Mouse (Mus musculus) kidney, embryonic 16.5 days (tissue): ENCODE data around the gene Gm21985. TPM values are rescaled to one million over a fixed set of nuclear protein-coding genes. Genes with fewer than 3 reads are reported as not detected.

ENCODE experiments used
- ATAC-seq: fragments of 200-750 bp; cut with Nextera tagmentation; 2 replicates; pipeline ENCODE4 v1.8.0; 2017; ENCODE audit warnings: moderate TSS enrichment; ENCODE audit not compliant: low FRiP score, low TSS enrichment
- H3K27ac ChIP-seq: fragments of 300-500 bp; sonication (generic); 2 replicates; pipeline ENCODE4 v1.5.1; 2014; ENCODE audit warnings: low read length
- H3K27me3 ChIP-seq: fragments of 300-500 bp; sonication (generic); 2 replicates; pipeline ENCODE4 v1.6.1; 2014; ENCODE audit warnings: low read length, control low read depth, mixed read lengths; ENCODE audit not compliant: insufficient read depth
- H3K36me3 ChIP-seq: fragments of 300-500 bp; sonication (generic); 2 replicates; pipeline ENCODE4 v1.6.1; 2014; ENCODE audit warnings: low read length, control low read depth, mixed read lengths; ENCODE audit not compliant: insufficient read depth
- H3K4me1 ChIP-seq: fragments of 300-500 bp; sonication (generic); 2 replicates; pipeline ENCODE4 v1.6.1; 2014; ENCODE audit warnings: low read length, control low read depth, mixed read lengths; ENCODE audit not compliant: insufficient read depth
- H3K4me2 ChIP-seq: fragments of 300-500 bp; sonication (generic); replicated peaks from 2 replicates; pipeline ENCODE4 v1.6.1; 2014; ENCODE audit warnings: low read depth, low read length
- H3K4me3 ChIP-seq: fragments of 300-500 bp; sonication (generic); 2 replicates; pipeline ENCODE4 v1.5.1; 2014; ENCODE audit warnings: mild to moderate bottlenecking, low read length
- H3K9ac ChIP-seq: fragments of 300-500 bp; sonication (generic); replicated peaks from 2 replicates; pipeline ENCODE4 v1.6.1; 2014; ENCODE audit warnings: low read length
- H3K9me3 ChIP-seq: fragments of 300-500 bp; sonication (generic); 2 replicates; pipeline ENCODE4 v1.6.1; 2016; ENCODE audit warnings: low read length, control low read depth
- WGBS: fragments of 180-500 bp; shearing (Covaris S2); extraction: QIAGEN DNeasy Blood & Tissue Kit; methylation state at CpG from one replicate; pipeline ENCODE4 v1.1.7; 2014; 5-methylcytosine and 5-hydroxymethylcytosine counted together
- polyA plus RNA-seq: library from polyadenylated mRNA; unstranded; fragments of >200 nt; fragmentation: Nextera tagmentation; extraction: Ambion mirVana; gene quantifications from 2 replicates; pipeline ENCODE4 v1.2.1, GENCODE M21; 2015

Gm21985 gene
- polyA plus RNA-seq, 1 experiment from 2014 or later = not detected

DNA sequence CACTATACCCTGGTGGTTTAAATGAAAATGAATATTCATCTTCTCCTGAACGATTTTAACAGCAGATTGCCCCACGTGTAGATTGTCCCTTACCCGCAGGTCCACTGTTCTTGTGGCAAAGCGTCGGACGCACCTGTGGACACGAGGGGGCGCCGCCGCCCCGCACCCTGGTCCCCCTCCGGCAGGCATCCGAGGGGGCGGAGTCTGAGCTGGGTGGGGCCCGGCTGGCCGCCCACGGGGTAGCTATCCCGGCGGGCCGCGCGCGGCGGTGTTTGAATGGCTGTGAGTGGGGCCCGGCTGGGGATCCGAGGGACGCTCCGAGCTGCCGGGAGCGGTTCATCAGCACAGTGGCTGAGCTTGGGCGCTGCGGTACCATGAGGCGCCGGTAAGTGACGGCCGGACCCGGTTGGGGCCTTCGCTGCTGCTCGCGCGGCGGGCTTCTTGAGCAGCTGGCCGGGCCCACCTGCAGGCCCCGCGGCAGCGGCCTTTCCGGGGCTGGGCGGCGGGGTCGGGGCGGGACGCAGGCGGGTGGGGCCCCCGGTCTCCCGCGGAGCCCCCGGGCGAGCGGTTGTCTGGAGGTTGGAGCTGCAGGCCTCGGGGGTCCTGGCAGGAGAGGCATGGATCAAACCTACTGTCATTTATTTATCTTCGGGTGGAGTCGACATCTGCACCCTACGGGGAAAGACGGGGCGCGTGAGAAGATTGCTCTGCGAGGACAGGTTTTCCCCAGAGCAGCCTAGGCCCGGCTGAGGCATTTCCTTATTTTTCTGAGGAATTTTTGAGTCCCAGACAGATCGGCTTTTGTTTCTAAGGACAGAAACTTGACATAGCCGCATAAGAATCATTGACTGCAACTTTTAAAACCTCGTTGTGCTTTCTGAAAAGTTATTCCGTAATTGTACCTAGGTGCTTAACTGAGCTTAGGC lies 113.1 kb downstream of the Gm21985 start, which contains the start of gene Katnbl1:
Gene Katnbl1, plus strand, starts transcription at position 239 of the 926 bp plus-strand sequence.
- Histone ChIP-seq H3K27me3 (peaks cover 6% of the 10 kb centered on the region; the same call in 1 of the 2 replicates), H3K36me3 (no peaks in the 10 kb centered on the region), H3K4me3 (peak within 1 kb of the TSS; percentile 94), H3K27ac (peak within 1 kb of the TSS; percentile 86), H3K4me1 (peaks cover 10% of the 10 kb centered on the region), H3K4me2 (peak within 1 kb of the TSS; percentile 69), H3K9me3 (no peaks in the 10 kb centered on the region), H3K9ac (peak within 1 kb of the TSS; percentile 95)
- WGBS = under 1% methylated on average over 70 of the region's 72 CpGs
- peak; percentile 99 for ATAC-seq

DNA sequence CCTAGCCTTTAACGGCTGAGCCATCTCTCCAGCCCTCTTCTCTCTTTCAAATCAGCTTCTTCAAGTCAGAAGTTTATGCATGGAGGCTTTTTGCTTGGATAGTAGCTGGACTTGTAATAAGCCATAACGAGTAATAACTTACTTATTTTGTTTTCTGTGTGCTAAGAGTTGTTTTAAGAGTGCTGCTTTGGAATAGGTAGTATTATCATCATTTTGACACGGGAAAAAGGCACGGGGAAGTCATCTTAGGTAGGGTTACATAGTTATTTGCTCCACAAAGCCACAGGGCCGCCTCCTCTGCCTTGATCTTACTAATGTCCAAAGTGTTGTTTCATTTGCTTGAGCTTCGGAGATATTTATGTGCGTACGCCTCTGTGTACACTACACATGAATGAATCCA lies 114.0 kb downstream of the Gm21985 start:
- Histone ChIP-seq H3K4me1 (peaks cover 10% of the 10 kb centered on the region), H3K27ac (no peak overlapping the region), H3K4me2 (peak overlapping the region; percentile 69), H3K9ac (peak overlapping the region; percentile 95), H3K9me3 (no peaks in the 10 kb centered on the region), H3K36me3 (no peaks in the 10 kb centered on the region), H3K27me3 (peaks cover under 1% of the 10 kb centered on the region; the same call in 1 of the 2 replicates), H3K4me3 (peak overlapping the region; percentile 94)
- ATAC-seq = no peak
- WGBS = 21% methylated on average over 8 of the region's 8 CpGs

DNA sequence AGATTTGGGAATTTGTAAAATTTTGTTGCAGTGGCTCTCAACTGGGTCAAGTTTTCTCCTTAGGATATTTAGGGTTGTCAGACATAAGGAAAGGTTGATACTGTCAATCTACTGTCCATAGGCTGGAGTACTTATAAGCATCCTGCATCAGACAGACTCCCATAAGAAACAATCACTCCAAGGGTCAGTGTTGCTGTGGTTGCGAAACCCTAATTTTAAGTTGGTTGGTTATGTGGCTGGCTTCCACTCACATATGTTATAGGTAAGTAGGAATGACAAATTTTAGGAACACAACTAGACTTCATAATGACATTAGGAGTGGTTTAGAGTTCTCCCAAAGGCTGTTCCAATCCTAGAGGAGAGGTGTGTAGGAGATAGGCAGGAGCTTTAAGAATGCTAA lies 115.1 kb downstream of the Gm21985 start:
- 97% methylated on average over 1 of the region's 1 CpGs for WGBS
- H3K4me2 ChIP-seq = no peak overlapping the region
- H3K4me3 ChIP-seq = no peak overlapping the region
- no peaks in the 10 kb centered on the region for H3K27me3 ChIP-seq
- H3K4me1 ChIP-seq = peaks cover 10% of the 10 kb centered on the region
- H3K27ac ChIP-seq = no peak overlapping the region
- H3K9ac ChIP-seq = no peak overlapping the region
- ATAC-seq = no peak
- H3K9me3 ChIP-seq = no peaks in the 10 kb centered on the region
- no peaks in the 10 kb centered on the region for H3K36me3 ChIP-seq

DNA sequence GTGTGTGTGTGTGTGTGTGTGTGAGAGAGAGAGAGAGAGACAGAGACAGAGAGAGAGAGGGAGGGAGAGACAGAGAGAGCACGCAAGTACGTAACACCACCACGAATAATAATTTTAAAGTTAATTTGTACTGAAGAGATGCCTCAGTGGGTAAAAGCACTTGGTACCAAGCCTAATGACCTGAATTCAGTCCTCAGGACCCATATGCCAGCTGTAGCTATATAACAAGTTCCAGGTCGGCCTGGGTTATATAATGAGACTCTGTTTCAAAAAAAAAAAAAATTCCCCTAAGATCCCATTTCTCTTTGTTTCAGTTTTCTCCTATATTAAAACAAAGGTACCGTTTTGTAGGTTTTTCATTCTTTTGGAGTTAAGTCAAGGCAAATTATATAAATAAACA lies 124.7 kb downstream of the Gm21985 start:
- no peak for ATAC-seq
- H3K9me3 ChIP-seq = no peaks in the 10 kb centered on the region
- no peaks in the 10 kb centered on the region; the same call in 1 of the 2 replicates for H3K36me3 ChIP-seq
- H3K27me3 ChIP-seq = no peaks in the 10 kb centered on the region
- H3K4me1 ChIP-seq = no peaks in the 10 kb centered on the region
- no peak overlapping the region for H3K4me3 ChIP-seq
- H3K9ac ChIP-seq = no peak overlapping the region
- no peak overlapping the region for H3K4me2 ChIP-seq
- H3K27ac ChIP-seq = no peak overlapping the region
- 90% methylated on average over 5 of the region's 5 CpGs for WGBS

DNA sequence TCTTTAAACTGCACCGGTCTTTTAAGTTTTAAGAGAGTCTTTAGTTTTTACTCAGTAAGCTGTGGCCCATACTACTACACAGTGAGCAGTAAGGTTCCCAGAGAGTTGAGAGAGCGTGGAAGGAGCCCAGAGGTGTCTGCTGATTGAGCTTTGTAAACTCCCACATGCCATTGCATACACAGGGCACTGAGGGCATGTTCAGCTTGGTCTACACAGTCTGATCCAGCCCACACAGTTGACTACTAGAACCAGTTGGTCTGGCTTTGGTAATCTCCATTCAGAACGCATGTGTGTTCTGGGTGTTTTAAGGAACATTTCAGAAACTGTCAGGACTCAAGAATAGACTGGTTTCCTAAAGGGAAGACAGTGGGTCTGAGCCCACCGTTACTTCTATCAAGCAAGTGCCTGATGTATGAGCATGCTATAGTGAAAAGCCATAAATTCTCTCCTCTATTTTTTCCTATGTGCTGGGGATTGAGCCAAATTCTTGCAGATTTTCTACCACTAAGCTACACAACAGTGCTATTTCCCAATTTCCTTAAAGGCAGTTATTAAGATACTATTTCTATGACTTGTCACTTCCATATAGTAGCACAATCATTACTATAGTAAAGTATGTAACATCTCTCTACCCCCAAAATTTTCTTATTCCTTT lies 125.4 kb downstream of the Gm21985 start:
- Histone ChIP-seq H3K4me1 (no peaks in the 10 kb centered on the region), H3K36me3 (no peaks in the 10 kb centered on the region; the same call in 1 of the 2 replicates), H3K27ac (no peak overlapping the region), H3K9me3 (no peaks in the 10 kb centered on the region), H3K27me3 (no peaks in the 10 kb centered on the region), H3K9ac (no peak overlapping the region), H3K4me2 (no peak overlapping the region), H3K4me3 (no peak overlapping the region)
- no peak; the same call in 1 of the 2 replicates for ATAC-seq
- WGBS = 77% methylated on average over 4 of the region's 4 CpGs

DNA sequence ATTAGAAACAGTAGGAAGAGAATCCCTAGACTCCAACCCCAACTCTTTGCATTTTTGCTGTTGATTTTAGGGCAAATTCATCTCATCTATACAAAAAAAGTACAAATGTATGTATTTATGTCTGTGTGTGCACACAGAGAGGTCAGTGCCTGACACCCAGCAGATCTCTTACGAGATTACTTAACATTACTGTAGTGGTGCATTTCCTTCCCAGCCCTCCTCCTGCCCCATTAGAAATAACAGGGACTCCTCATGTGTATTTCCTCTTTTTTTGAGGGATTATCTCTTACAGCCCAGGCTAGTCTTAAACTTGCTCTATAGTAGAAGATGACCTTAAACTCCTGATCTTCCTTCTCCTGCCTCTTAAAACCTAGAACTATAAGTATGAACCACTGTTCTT lies 126.6 kb downstream of the Gm21985 start:
- Histone ChIP-seq H3K36me3 (no peaks in the 10 kb centered on the region; the same call in 1 of the 2 replicates), H3K27me3 (no peaks in the 10 kb centered on the region), H3K4me1 (no peaks in the 10 kb centered on the region), H3K27ac (no peak overlapping the region), H3K9me3 (no peaks in the 10 kb centered on the region), H3K4me3 (no peak overlapping the region), H3K4me2 (no peak overlapping the region), H3K9ac (no peak overlapping the region)
- WGBS = 85% methylated on average over 1 of the region's 1 CpGs
- ATAC-seq = no peak

DNA sequence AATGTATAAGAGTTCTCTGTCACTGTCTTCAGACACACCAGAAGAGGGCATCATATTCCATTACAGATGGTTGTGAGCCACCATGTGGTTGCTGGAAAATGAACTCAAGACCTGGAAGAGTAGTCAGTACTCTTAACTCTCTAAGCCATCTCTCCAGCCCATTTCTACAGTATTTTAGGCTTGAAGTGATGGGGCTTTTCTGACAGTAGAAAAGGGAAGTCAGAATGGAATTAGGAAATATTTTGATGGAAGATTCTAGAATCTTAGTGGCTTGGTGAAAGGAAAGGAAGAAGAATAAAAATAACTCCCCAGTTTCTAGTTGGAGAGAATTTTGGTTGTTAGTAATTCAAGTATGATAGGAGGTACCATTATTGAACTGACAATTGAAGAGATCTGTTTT lies 127.8 kb downstream of the Gm21985 start:
- no peak overlapping the region for H3K4me2 ChIP-seq
- no peaks in the 10 kb centered on the region; the same call in 1 of the 2 replicates for H3K36me3 ChIP-seq
- ATAC-seq = no peak
- no peaks in the 10 kb centered on the region for H3K27me3 ChIP-seq
- no peaks in the 10 kb centered on the region for H3K4me1 ChIP-seq
- H3K27ac ChIP-seq = no peak overlapping the region
- no peaks in the 10 kb centered on the region for H3K9me3 ChIP-seq
- no peak overlapping the region for H3K9ac ChIP-seq
- no peak overlapping the region for H3K4me3 ChIP-seq

DNA sequence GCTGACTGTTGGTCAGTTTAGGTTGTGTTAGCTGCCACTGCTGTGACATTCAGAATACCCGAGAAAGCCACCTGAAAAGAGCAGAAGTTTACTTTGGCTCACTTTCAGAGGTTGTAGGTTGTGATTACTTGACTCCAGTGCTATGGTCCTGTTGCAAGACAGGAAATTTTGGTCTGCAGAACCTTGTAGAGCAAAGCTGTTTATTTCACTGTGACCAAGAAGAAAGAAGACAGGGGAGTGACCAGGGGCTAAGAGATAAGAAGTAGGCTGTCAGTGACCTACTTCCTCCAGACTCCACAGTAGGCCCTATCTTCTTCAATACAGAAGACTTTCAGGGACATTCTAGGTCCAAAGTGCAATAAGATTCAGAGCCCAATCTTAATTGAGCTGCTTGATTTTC lies 130.5 kb downstream of the Gm21985 start:
- no peaks in the 10 kb centered on the region; the same call in 1 of the 2 replicates for H3K36me3 ChIP-seq
- H3K4me2 ChIP-seq = no peak overlapping the region
- no peak overlapping the region for H3K9ac ChIP-seq
- no peak overlapping the region for H3K27ac ChIP-seq
- ATAC-seq = no peak
- H3K9me3 ChIP-seq = no peaks in the 10 kb centered on the region
- no peaks in the 10 kb centered on the region for H3K4me1 ChIP-seq
- WGBS = 44% methylated on average over 1 of the region's 1 CpGs
- no peaks in the 10 kb centered on the region for H3K27me3 ChIP-seq
- H3K4me3 ChIP-seq = no peak overlapping the region

DNA sequence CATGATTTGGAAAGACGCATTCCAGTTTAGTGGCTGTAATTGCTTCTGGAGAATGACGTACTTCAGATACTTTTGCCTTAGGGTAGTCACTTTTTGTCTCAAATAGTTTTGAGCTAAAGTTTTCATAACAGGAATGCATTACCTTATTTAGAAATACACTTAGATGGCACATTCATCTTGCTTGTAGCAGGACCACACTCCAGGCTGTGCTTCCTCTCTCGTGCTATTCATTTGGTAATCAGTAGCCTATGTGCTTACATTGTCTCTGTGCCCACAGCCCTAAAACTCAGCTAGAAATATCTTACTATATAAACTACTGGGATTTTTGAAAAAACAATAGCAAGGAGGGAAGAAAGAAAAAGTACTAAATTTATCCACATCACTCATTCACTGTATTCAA lies 140.9 kb downstream of the Gm21985 start:
- ATAC-seq = no peak
- no peak overlapping the region for H3K9ac ChIP-seq
- H3K36me3 ChIP-seq = peaks cover 25% of the 10 kb centered on the region
- 88% methylated on average over 3 of the region's 3 CpGs for WGBS
- no peaks in the 10 kb centered on the region for H3K4me1 ChIP-seq
- no peaks in the 10 kb centered on the region for H3K9me3 ChIP-seq
- no peaks in the 10 kb centered on the region for H3K27me3 ChIP-seq
- no peak overlapping the region for H3K27ac ChIP-seq
- no peak overlapping the region for H3K4me3 ChIP-seq
- no peak overlapping the region for H3K4me2 ChIP-seq

DNA sequence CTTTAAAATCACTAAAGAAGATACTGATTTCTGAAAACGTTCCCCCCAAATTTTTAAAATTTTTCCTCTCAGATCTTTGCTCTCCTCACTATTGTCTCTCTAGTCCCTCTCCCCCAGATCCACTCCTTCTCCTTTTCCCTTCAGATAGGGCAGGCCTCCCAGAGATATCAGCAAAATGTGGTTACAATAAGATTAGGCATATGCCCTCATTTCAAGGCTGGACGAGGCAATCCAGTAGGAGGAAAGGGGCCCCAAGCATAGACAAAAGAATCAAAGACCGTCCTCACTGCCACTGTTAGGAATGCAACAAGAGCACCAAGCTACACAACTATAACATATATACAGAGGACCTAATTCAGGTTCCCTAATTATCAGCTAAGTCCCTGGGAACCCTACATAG lies 159.2 kb downstream of the Gm21985 start:
- ATAC-seq = no peak
- WGBS = 78% methylated on average over 3 of the region's 3 CpGs

More for the DNA sequence above, 159.2 kb downstream of the Gm21985 start:
- Histone ChIP-seq H3K9ac (no peak overlapping the region), H3K36me3 (no peaks in the 10 kb centered on the region), H3K27ac (no peak overlapping the region), H3K4me3 (no peak overlapping the region), H3K4me1 (no peaks in the 10 kb centered on the region), H3K4me2 (no peak overlapping the region), H3K9me3 (no peaks in the 10 kb centered on the region), H3K27me3 (no peaks in the 10 kb centered on the region)
